Mouse (Mus musculus): ENCODE measurements around the gene Psmc6.

DNA sequence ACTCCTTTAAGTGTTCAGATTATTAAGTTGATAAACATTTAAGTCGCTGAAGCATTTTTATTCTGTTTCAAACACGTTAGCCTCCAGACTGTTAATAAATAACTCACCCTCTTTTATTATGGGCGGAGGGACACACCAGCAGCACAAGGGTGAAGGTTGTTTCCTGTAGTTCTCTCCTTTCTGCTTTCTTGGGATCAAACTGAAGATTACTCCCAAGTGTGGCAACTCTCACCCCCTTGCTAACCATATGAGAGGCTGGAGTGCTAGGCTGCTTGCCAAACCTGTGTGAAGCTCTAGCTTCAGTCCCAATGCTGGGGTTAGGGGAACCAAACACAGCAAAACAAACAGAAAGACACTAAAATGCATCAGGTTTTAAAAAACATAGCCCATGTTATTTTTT, 49.2 kb downstream of the Psmc6 start:
- TF ChIP-seq CTCF (IDR thresholded peaks at IDR 0.05; ENCODE audit: control insufficient read depth, insufficient read depth, insufficient replicate concordance, low read depth, low read length) (no peak), POLR2A (IDR thresholded peaks at IDR 0.05; ENCODE audit: control insufficient read depth, low read depth, low read length) (no peak)
